Mouse (Mus musculus): Measurements from ENCODE around the gene Cacna2d3. TPM values are rescaled to one million over a fixed set of nuclear protein-coding genes. Genes with fewer than 3 reads are reported as not detected.

Cacna2d3 gene
- polyA plus RNA-seq, 1 experiment from 2014 or later = 3.3 TPM

- Histone ChIP-seq H3K27ac (no peak overlapping the region), H3K9ac (replicated peaks) (no peak overlapping the region), H3K4me3 (replicated peaks) (no peak overlapping the region), H3K36me3 (no peaks in the 10 kb centered on the region), H3K27me3 (no peaks in the 10 kb centered on the region), H3K4me2 (no peak overlapping the region), H3K9me3 (peaks cover 16% of the 10 kb centered on the region), H3K4me1 (replicated peaks) (peaks cover 10% of the 10 kb centered on the region; the same call in 1 of the 2 replicates)
- 58% methylated on average over 2 of the region's 2 CpGs for WGBS
- ATAC-seq (ENCODE audit: insufficient number of reproducible peaks, insufficient read depth, low FRiP score, low TSS enrichment, low read depth) = no peak
Measured at GRCm38 (mm10) chr14:29243516-29243915, 478.1 kb downstream of the Cacna2d3 start.

GRCm38 (mm10) chr14:29238446-29238845, 483.2 kb downstream of the Cacna2d3 start:
- Histone ChIP-seq H3K4me1 (replicated peaks) (peaks cover 11% of the 10 kb centered on the region; the same call in 1 of the 2 replicates), H3K9ac (replicated peaks) (no peak overlapping the region), H3K27me3 (no peaks in the 10 kb centered on the region), H3K4me2 (no peak overlapping the region), H3K27ac (no peak overlapping the region), H3K4me3 (replicated peaks) (no peak overlapping the region), H3K9me3 (peaks cover 9% of the 10 kb centered on the region; the same call in 1 of the 2 replicates), H3K36me3 (no peaks in the 10 kb centered on the region)
- ATAC-seq (ENCODE audit: insufficient number of reproducible peaks, insufficient read depth, low FRiP score, low TSS enrichment, low read depth) = no peak
- 40% methylated on average over 3 of the region's 3 CpGs for WGBS

- no peaks in the 10 kb centered on the region for H3K9me3 ChIP-seq
- H3K27ac ChIP-seq = no peak overlapping the region
- H3K4me2 ChIP-seq = no peak overlapping the region
- H3K4me3 ChIP-seq (replicated peaks) = no peak overlapping the region
- no peaks in the 10 kb centered on the region for H3K36me3 ChIP-seq
- no peaks in the 10 kb centered on the region for H3K27me3 ChIP-seq
- H3K4me1 ChIP-seq (replicated peaks) = peaks cover 6% of the 10 kb centered on the region; the same call in 1 of the 2 replicates
- WGBS = 67% methylated on average over 19 of the region's 19 CpGs
- no peak for ATAC-seq (ENCODE audit: insufficient number of reproducible peaks, insufficient read depth, low FRiP score, low TSS enrichment, low read depth)
- no peak overlapping the region for H3K9ac ChIP-seq (replicated peaks)
Measured at GRCm38 (mm10) chr14:29228976-29229716, 492.5 kb downstream of the Cacna2d3 start.

- Histone ChIP-seq H3K27me3 (no peaks in the 10 kb centered on the region), H3K27ac (no peak overlapping the region), H3K9me3 (no peaks in the 10 kb centered on the region), H3K9ac (replicated peaks) (no peak overlapping the region), H3K36me3 (no peaks in the 10 kb centered on the region), H3K4me1 (replicated peaks) (peaks cover 6% of the 10 kb centered on the region; the same call in 1 of the 2 replicates), H3K4me3 (replicated peaks) (no peak overlapping the region), H3K4me2 (no peak overlapping the region)
- no peak for ATAC-seq (ENCODE audit: insufficient number of reproducible peaks, insufficient read depth, low FRiP score, low TSS enrichment, low read depth)
Measured at GRCm38 (mm10) chr14:29228471-29228870, 493.2 kb downstream of the Cacna2d3 start.

- no peak overlapping the region for H3K27ac ChIP-seq
- H3K9ac ChIP-seq (replicated peaks) = no peak overlapping the region
- H3K4me1 ChIP-seq (replicated peaks) = peaks cover 6% of the 10 kb centered on the region; the same call in 1 of the 2 replicates
- H3K4me3 ChIP-seq (replicated peaks) = no peak overlapping the region
- WGBS = 88% methylated on average over 2 of the region's 2 CpGs
- H3K36me3 ChIP-seq = no peaks in the 10 kb centered on the region
- ATAC-seq (ENCODE audit: insufficient number of reproducible peaks, insufficient read depth, low FRiP score, low TSS enrichment, low read depth) = no peak
- H3K9me3 ChIP-seq = no peaks in the 10 kb centered on the region
- no peaks in the 10 kb centered on the region for H3K27me3 ChIP-seq
- H3K4me2 ChIP-seq = no peak overlapping the region
Measured at GRCm38 (mm10) chr14:29227959-29228358, 493.7 kb downstream of the Cacna2d3 start.

- Histone ChIP-seq H3K4me1 (replicated peaks) (peaks cover 6% of the 10 kb centered on the region; the same call in 1 of the 2 replicates), H3K27ac (no peak overlapping the region; the same call in 1 of the 2 replicates), H3K27me3 (no peaks in the 10 kb centered on the region), H3K9me3 (no peaks in the 10 kb centered on the region), H3K4me2 (no peak overlapping the region), H3K9ac (replicated peaks) (no peak overlapping the region), H3K4me3 (replicated peaks) (no peak overlapping the region), H3K36me3 (no peaks in the 10 kb centered on the region)
- no peak for ATAC-seq (ENCODE audit: insufficient number of reproducible peaks, insufficient read depth, low FRiP score, low TSS enrichment, low read depth)
- 47% methylated on average over 2 of the region's 2 CpGs for WGBS
Measured at GRCm38 (mm10) chr14:29225754-29226365, 495.8 kb downstream of the Cacna2d3 start.

- ATAC-seq (ENCODE audit: insufficient number of reproducible peaks, insufficient read depth, low FRiP score, low TSS enrichment, low read depth) = no peak
- WGBS = 95% methylated on average over 1 of the region's 1 CpGs
Measured at GRCm38 (mm10) chr14:29223012-29223411, 498.7 kb downstream of the Cacna2d3 start.

GRCm38 (mm10) chr14:29222191-29222882, 499.3 kb downstream of the Cacna2d3 start:
- no peak overlapping the region for H3K4me3 ChIP-seq (replicated peaks)

More at GRCm38 (mm10) chr14:29223012-29223411, 498.7 kb downstream of the Cacna2d3 start:
- Histone ChIP-seq H3K27ac (no peak overlapping the region), H3K9me3 (no peaks in the 10 kb centered on the region), H3K4me2 (no peak overlapping the region), H3K27me3 (no peaks in the 10 kb centered on the region), H3K9ac (replicated peaks) (no peak overlapping the region), H3K4me1 (replicated peaks) (peaks cover 6% of the 10 kb centered on the region; the same call in 1 of the 2 replicates), H3K36me3 (no peaks in the 10 kb centered on the region), H3K4me3 (replicated peaks) (no peak overlapping the region)

GRCm38 (mm10) chr14:29216106-29216505, 505.6 kb downstream of the Cacna2d3 start:
- Histone ChIP-seq H3K9ac (replicated peaks) (no peak overlapping the region), H3K4me2 (no peak overlapping the region), H3K4me3 (replicated peaks) (no peak overlapping the region), H3K27ac (no peak overlapping the region), H3K27me3 (no peaks in the 10 kb centered on the region), H3K4me1 (replicated peaks) (no peaks in the 10 kb centered on the region), H3K36me3 (no peaks in the 10 kb centered on the region), H3K9me3 (no peaks in the 10 kb centered on the region)
- ATAC-seq (ENCODE audit: insufficient number of reproducible peaks, insufficient read depth, low FRiP score, low TSS enrichment, low read depth) = no peak
- 95% methylated on average over 1 of the region's 1 CpGs for WGBS

More at GRCm38 (mm10) chr14:29222191-29222882, 499.3 kb downstream of the Cacna2d3 start:
- peaks cover 6% of the 10 kb centered on the region; the same call in 1 of the 2 replicates for H3K4me1 ChIP-seq (replicated peaks)
- H3K9ac ChIP-seq (replicated peaks) = no peak overlapping the region
- ATAC-seq (ENCODE audit: insufficient number of reproducible peaks, insufficient read depth, low FRiP score, low TSS enrichment, low read depth) = no peak
- H3K36me3 ChIP-seq = no peaks in the 10 kb centered on the region
- no peak overlapping the region for H3K27ac ChIP-seq
- 83% methylated on average over 4 of the region's 4 CpGs for WGBS
- no peaks in the 10 kb centered on the region for H3K27me3 ChIP-seq
- no peaks in the 10 kb centered on the region for H3K9me3 ChIP-seq
- H3K4me2 ChIP-seq = no peak overlapping the region

GRCm38 (mm10) chr14:29204967-29205268, 516.7 kb downstream of the Cacna2d3 start:
- Histone ChIP-seq H3K4me3 (replicated peaks) (no peak overlapping the region), H3K36me3 (no peaks in the 10 kb centered on the region), H3K27me3 (no peaks in the 10 kb centered on the region), H3K27ac (no peak overlapping the region), H3K9me3 (no peaks in the 10 kb centered on the region), H3K4me2 (no peak overlapping the region), H3K4me1 (replicated peaks) (peaks cover 3% of the 10 kb centered on the region; the same call in 1 of the 2 replicates), H3K9ac (replicated peaks) (no peak overlapping the region)
- no peak for ATAC-seq (ENCODE audit: insufficient number of reproducible peaks, insufficient read depth, low FRiP score, low TSS enrichment, low read depth)
- 33% methylated on average over 1 of the region's 1 CpGs for WGBS

- WGBS = 56% methylated on average over 10 of the region's 10 CpGs
- no peaks in the 10 kb centered on the region for H3K36me3 ChIP-seq
- H3K9me3 ChIP-seq = no peaks in the 10 kb centered on the region
- ATAC-seq (ENCODE audit: insufficient number of reproducible peaks, insufficient read depth, low FRiP score, low TSS enrichment, low read depth) = no peak
- no peaks in the 10 kb centered on the region for H3K27me3 ChIP-seq
- no peak overlapping the region for H3K4me3 ChIP-seq (replicated peaks)
- no peak overlapping the region for H3K4me2 ChIP-seq
- H3K4me1 ChIP-seq (replicated peaks) = peaks cover 3% of the 10 kb centered on the region; the same call in 1 of the 2 replicates
- H3K9ac ChIP-seq (replicated peaks) = no peak overlapping the region
- no peak overlapping the region for H3K27ac ChIP-seq
Measured at GRCm38 (mm10) chr14:29204236-29204966, 517.3 kb downstream of the Cacna2d3 start.
